Mouse (Mus musculus) megakaryocyte, adult 5-6 weeks (primary cell): ENCODE measurements around the gene Akr1c12. TPM values are rescaled to one million over a fixed set of nuclear protein-coding genes. Genes with fewer than 3 reads are reported as not detected.

ENCODE experiments used
- total RNA-seq, 2 experiments: library from RNA; stranded (forward) in 1 of 2; stranded (reverse) in 1 of 2; fragments of 153-499, 151-499 nt in 1 of 2; fragments of 221-1000, 200-1000 nt in 1 of 2; gene quantifications; 2 replicates each; pipeline versions ENCODE4 v1.2.3 to v1.2.4; 2015 to 2017

Gene Akr1c12
- total RNA-seq, 2 experiments from 2014 or later = 0.27 to 0.51 TPM

Other genes starting within 250 kb of the Akr1c12 start
- not detected in 2 replicates for gene Akr1c14, start 230.4 kb downstream of the Akr1c12 start, total RNA-seq (2015)
- not detected in 2 replicates for gene Akr1c14, start 230.4 kb downstream of the Akr1c12 start, total RNA-seq (2017)
- 0.65 and 0.84 TPM in 2 replicates for gene Akr1c18, start 128.8 kb downstream of the Akr1c12 start, total RNA-seq (2015)
- 0.20 and 1.0 TPM in 2 replicates for gene Akr1c18, start 128.8 kb downstream of the Akr1c12 start, total RNA-seq (2017)
- gene Akr1c13, start 88.3 kb downstream of the Akr1c12 start, total RNA-seq (2015) = 28.8 and 30.1 TPM in 2 replicates
- 31.9 and 34.9 TPM in 2 replicates for gene Akr1c13, start 88.3 kb downstream of the Akr1c12 start, total RNA-seq (2017)
- gene Akr1c19, start 50.7 kb downstream of the Akr1c12 start, total RNA-seq (2015) = not detected in 2 replicates
- not detected in 2 replicates for gene Akr1c19, start 50.7 kb downstream of the Akr1c12 start, total RNA-seq (2017)
- not detected in 2 replicates for gene Akr1c6, start 154.9 kb upstream of the Akr1c12 start, total RNA-seq (2015)
- not detected in 2 replicates for gene Akr1c6, start 154.9 kb upstream of the Akr1c12 start, total RNA-seq (2017)
- not detected in 2 replicates for gene Akr1c20, start 243.9 kb upstream of the Akr1c12 start, total RNA-seq (2015)
- gene Akr1c20, start 243.9 kb upstream of the Akr1c12 start, total RNA-seq (2017) = not detected in 2 replicates